Mouse (Mus musculus) small intestine, adult 10 weeks (tissue): ENCODE results near the gene Cnot8. TPM values are rescaled to one million over a fixed set of nuclear protein-coding genes. Genes with fewer than 3 reads are reported as not detected.

Experiments
- polyA plus RNA-seq: library from polyadenylated mRNA; stranded (reverse); fragments of 350-450 nt; fragmentation: Illumina TruSeq; extraction: RNeasy Lipid Tissue Mini Kit (QIAGEN cat#74804); gene quantifications from one replicate; pipeline ENCODE4 v1.2.3, GENCODE M21; 2014; ENCODE audit warnings: low replicate concordance

Gene Cnot8
- polyA plus RNA-seq, result 16.6 TPM

GRCm38 (mm10) chr11:58103697-58104306 lies at the start of gene Cnot8:
TSS of gene Cnot8 (plus strand) at chr11:58104153.

GRCm38 (mm10) chr11:58093021-58093528 lies 10.9 kb upstream of the Cnot8 start, which contains the start of gene Gm12248:
TSS of gene Gm12248 (minus strand) at chr11:58093134.

Other genes with a start within 250 kb of the Cnot8 start
- gene Larp1, start 95.1 kb upstream of the Cnot8 start, polyA plus RNA-seq, result 14.3 TPM
- gene Gm12248, start 11.0 kb upstream of the Cnot8 start, polyA plus RNA-seq, result not detected
- gene Gemin5, start 64.4 kb downstream of the Cnot8 start, polyA plus RNA-seq, result 1.6 TPM
- gene Mrpl22, start 67.5 kb downstream of the Cnot8 start, polyA plus RNA-seq, result 20.5 TPM
- gene Igtp, start 95.4 kb downstream of the Cnot8 start, polyA plus RNA-seq, result 31.3 TPM
- 23.6 TPM for gene Irgm2, start 95.5 kb downstream of the Cnot8 start, polyA plus RNA-seq
- gene 4930438A08Rik, start 170.6 kb downstream of the Cnot8 start, polyA plus RNA-seq, result not detected
- 0.59 TPM for gene Zfp692, start 202.9 kb downstream of the Cnot8 start, polyA plus RNA-seq
- gene Zfp672, start 226.2 kb downstream of the Cnot8 start, polyA plus RNA-seq, result 52.8 TPM
- gene Sh3bp5l, start 226.6 kb downstream of the Cnot8 start, polyA plus RNA-seq, result 0.63 TPM